Mouse (Mus musculus) bone marrow, adult 2 months (tissue): ENCODE data around the gene Palmd.

Experiments
- CTCF ChIP-seq: fragments of 200-500 bp; IDR thresholded peaks from 2 replicates; pipeline ENCODE4 v1.5.1; 2011; ENCODE audit warnings: low read length, control low read depth; ENCODE audit not compliant: control insufficient read depth, insufficient read depth
- POLR2A ChIP-seq: fragments of 200-500 bp; IDR thresholded peaks from 2 replicates; pipeline ENCODE4 v1.6.1; 2011; ENCODE audit warnings: low read depth, mild to moderate bottlenecking, control low read depth, low read length, borderline replicate concordance; ENCODE audit not compliant: control insufficient read depth

DNA sequence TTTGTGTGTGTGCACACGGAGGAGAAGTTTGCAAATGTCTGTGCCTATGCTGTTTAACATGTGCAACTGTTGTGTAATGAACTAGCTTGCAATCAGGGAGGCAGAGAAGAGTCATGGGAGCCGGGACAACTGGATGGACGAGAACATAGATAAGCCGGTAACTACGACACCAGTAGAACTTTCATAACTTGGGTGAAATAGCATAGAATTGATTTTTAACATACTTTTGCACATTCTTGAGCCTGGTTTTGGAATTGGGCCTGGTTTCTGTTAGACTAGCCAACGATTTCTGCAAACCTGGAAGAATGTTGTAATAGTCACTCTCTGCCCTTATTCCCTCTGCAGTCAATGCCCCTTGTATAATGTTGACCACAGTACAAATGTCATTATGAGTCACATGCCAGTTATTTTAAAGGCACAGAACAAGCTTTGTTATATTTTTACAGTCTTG, 18.1 kb downstream of the Palmd start:
- TF ChIP-seq CTCF (no peak), POLR2A (no peak)
